Mouse (Mus musculus) bone marrow, adult 2 months (tissue): ENCODE results near the gene Hoxa1. TPM values are rescaled to one million over a fixed set of nuclear protein-coding genes. Genes with fewer than 3 reads are reported as not detected.

Experiments
- H3K27ac ChIP-seq: fragments of 200-500 bp; 2 replicates; pipeline ENCODE4 v1.5.1; 2012; ENCODE audit warnings: low read depth, mild to moderate bottlenecking, control low read depth, inconsistent platforms, low read length; ENCODE audit not compliant: control insufficient read depth, poor library complexity, insufficient read depth
- H3K4me1 ChIP-seq: fragments of 200-500 bp; 2 replicates; pipeline ENCODE4 v1.6.1; 2011; ENCODE audit warnings: low read length; ENCODE audit not compliant: control insufficient read depth, insufficient read depth
- H3K4me3 ChIP-seq: fragments of 200-500 bp; replicated peaks from 2 replicates; pipeline ENCODE3; 2011; ENCODE audit warnings: mild to moderate bottlenecking, low read depth, low read length, control low read depth; ENCODE audit not compliant: control insufficient read depth
- CTCF ChIP-seq: fragments of 200-500 bp; IDR thresholded peaks from 2 replicates; pipeline ENCODE4 v1.5.1; 2011; ENCODE audit warnings: low read length, control low read depth; ENCODE audit not compliant: control insufficient read depth, insufficient read depth
- POLR2A ChIP-seq: fragments of 200-500 bp; IDR thresholded peaks from 2 replicates; pipeline ENCODE4 v1.6.1; 2011; ENCODE audit warnings: low read depth, mild to moderate bottlenecking, control low read depth, low read length, borderline replicate concordance; ENCODE audit not compliant: control insufficient read depth
- WGBS: fragments of 180-500 bp; shearing (Covaris S2); methylation state at CpG from one replicate; pipeline ENCODE4 v1.1.7; 2018; 5-methylcytosine and 5-hydroxymethylcytosine counted together
- polyA plus RNA-seq: library from polyadenylated mRNA; stranded (reverse); fragments of >200 nt; gene quantifications from 2 replicates; pipeline ENCODE4 v1.2.4, GENCODE M21; 2011; ENCODE audit warnings: low replicate concordance; ENCODE audit not compliant: missing spikeins, insufficient read depth, insufficient read length

The Hoxa1 gene
- polyA plus RNA-seq, 1 experiment: 0.97 TPM

GRCm38 (mm10) chr6:52203121-52203370, 44.9 kb upstream of the Hoxa1 start:
- 91% methylated on average over 10 of the region's 10 CpGs for WGBS
- Histone ChIP-seq H3K4me1 (no peaks in the 10 kb centered on the region), H3K4me3 (no peak overlapping the region), H3K27ac (no peak overlapping the region)
- TF ChIP-seq CTCF (no peak), POLR2A (no peak)

GRCm38 (mm10) chr6:52202362-52203120, 44.4 kb upstream of the Hoxa1 start:
- 89% methylated on average over 22 of the region's 22 CpGs for WGBS

GRCm38 (mm10) chr6:52201269-52201668, 43.2 kb upstream of the Hoxa1 start:
- 94% methylated on average over 1 of the region's 1 CpGs for WGBS
- no peak overlapping the region for H3K4me3 ChIP-seq
- H3K4me1 ChIP-seq: no peaks in the 10 kb centered on the region
- no peak for TF ChIP-seq CTCF
- no peak for TF ChIP-seq POLR2A
- H3K27ac ChIP-seq: no peak overlapping the region

More at GRCm38 (mm10) chr6:52202362-52203120, 44.4 kb upstream of the Hoxa1 start:
- Histone ChIP-seq H3K27ac (no peak overlapping the region), H3K4me1 (no peaks in the 10 kb centered on the region), H3K4me3 (no peak overlapping the region)
- TF ChIP-seq POLR2A (no peak), CTCF (no peak)

GRCm38 (mm10) chr6:52200751-52201250, 42.7 kb upstream of the Hoxa1 start:
- 88% methylated on average over 10 of the region's 10 CpGs for WGBS
- no peak overlapping the region for H3K27ac ChIP-seq
- H3K4me3 ChIP-seq: no peak overlapping the region
- TF ChIP-seq CTCF (no peak), POLR2A (no peak)
- no peaks in the 10 kb centered on the region for H3K4me1 ChIP-seq

GRCm38 (mm10) chr6:52200073-52200750, 42.1 kb upstream of the Hoxa1 start:
- TF ChIP-seq POLR2A (no peak), CTCF (no peak)
- H3K4me1 ChIP-seq: no peaks in the 10 kb centered on the region
- no peak overlapping the region for H3K27ac ChIP-seq
- WGBS: 91% methylated on average over 30 of the region's 30 CpGs
- H3K4me3 ChIP-seq: no peak overlapping the region

- Histone ChIP-seq H3K4me1 (no peaks in the 10 kb centered on the region), H3K27ac (no peak overlapping the region), H3K4me3 (no peak overlapping the region)
- WGBS: 86% methylated on average over 10 of the region's 10 CpGs
- TF ChIP-seq CTCF (no peak), POLR2A (no peak)
These were observed 39.2 kb upstream of the Hoxa1 start for GRCm38 (mm10) chr6:52197271-52197670.

GRCm38 (mm10) chr6:52196811-52197210, 38.7 kb upstream of the Hoxa1 start:
- H3K4me3 ChIP-seq: no peak overlapping the region
- H3K27ac ChIP-seq: no peak overlapping the region
- H3K4me1 ChIP-seq: no peaks in the 10 kb centered on the region
- WGBS: 88% methylated on average over 9 of the region's 9 CpGs
- TF ChIP-seq POLR2A (no peak), CTCF (no peak)

- no peak overlapping the region for H3K4me3 ChIP-seq
- TF ChIP-seq CTCF (no peak), POLR2A (no peak)
- no peaks in the 10 kb centered on the region for H3K4me1 ChIP-seq
- no peak overlapping the region for H3K27ac ChIP-seq
- WGBS: 90% methylated on average over 10 of the region's 10 CpGs
These were observed 36.6 kb upstream of the Hoxa1 start for GRCm38 (mm10) chr6:52194690-52195089.
